Mouse (Mus musculus): ENCODE measurements around the gene Nr3c2. TPM values are rescaled to one million over a fixed set of nuclear protein-coding genes. Genes with fewer than 3 reads are reported as not detected.

Gene Nr3c2
- total RNA-seq, 1 experiment from 2014 or later, result 2.3 TPM

DNA sequence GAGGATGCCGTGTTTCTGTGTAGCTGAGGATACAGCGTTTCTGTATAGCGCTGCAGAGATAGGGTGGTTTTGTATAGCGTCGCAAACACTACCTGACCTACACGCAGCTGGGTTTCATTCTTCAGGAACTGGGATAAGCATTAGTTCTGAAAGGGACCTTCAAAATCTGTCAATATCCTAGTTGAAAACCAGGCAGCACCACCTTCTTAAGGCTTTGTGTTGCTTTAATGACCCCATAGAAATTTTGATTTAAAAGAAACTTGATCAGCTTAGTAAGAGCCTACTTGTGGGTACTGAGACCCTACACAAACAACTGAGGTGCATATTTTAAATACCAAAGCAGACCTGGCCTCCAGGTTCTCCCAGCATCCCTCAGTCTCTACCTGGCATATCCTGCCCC is 372.9 kb downstream of the Nr3c2 start:
- ATAC-seq (replicated peaks; ENCODE audit: insufficient number of reproducible peaks, low FRiP score, low TSS enrichment, poor library complexity, severe bottlenecking), result no peak

- no peak for ATAC-seq (replicated peaks; ENCODE audit: insufficient number of reproducible peaks, low FRiP score, low TSS enrichment, poor library complexity, severe bottlenecking)
Observed at GRCm38 (mm10) chr8:77275571-77275970, 376.3 kb downstream of the Nr3c2 start.

GRCm38 (mm10) chr8:77276827-77277226 is 377.6 kb downstream of the Nr3c2 start:
- no peak for ATAC-seq (replicated peaks; ENCODE audit: insufficient number of reproducible peaks, low FRiP score, low TSS enrichment, poor library complexity, severe bottlenecking)

- ATAC-seq (replicated peaks; ENCODE audit: insufficient number of reproducible peaks, low FRiP score, low TSS enrichment, poor library complexity, severe bottlenecking), result no peak
Observed at GRCm38 (mm10) chr8:77278246-77278645, 379.0 kb downstream of the Nr3c2 start.

GRCm38 (mm10) chr8:77279977-77280376 is 380.7 kb downstream of the Nr3c2 start:
- ATAC-seq (replicated peaks; ENCODE audit: insufficient number of reproducible peaks, low FRiP score, low TSS enrichment, poor library complexity, severe bottlenecking), result no peak

GRCm38 (mm10) chr8:77282605-77283236 is 383.5 kb downstream of the Nr3c2 start:
- ATAC-seq (replicated peaks; ENCODE audit: insufficient number of reproducible peaks, low FRiP score, low TSS enrichment, poor library complexity, severe bottlenecking), result no peak

DNA sequence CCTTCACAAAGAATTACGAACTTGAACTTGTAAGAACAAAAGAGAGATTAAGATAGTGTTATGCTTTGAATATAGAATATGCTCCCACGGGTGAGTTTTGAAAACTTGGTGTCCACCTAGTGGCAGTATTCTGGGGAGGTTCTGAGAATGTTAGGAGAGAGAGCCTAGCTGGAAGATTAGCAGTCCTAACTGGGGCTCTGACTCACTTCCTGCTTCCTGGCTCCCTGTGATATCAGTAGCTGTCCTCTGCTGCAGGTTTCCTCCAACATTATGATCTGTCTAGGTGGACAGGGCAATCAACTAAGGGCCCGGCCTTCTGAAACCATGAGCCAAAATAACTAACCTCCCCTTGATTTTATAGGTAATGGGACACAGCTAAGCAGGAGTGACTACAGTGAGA is 385.2 kb downstream of the Nr3c2 start:
- ATAC-seq (replicated peaks; ENCODE audit: insufficient number of reproducible peaks, low FRiP score, low TSS enrichment, poor library complexity, severe bottlenecking), result no peak

- no peak for ATAC-seq (replicated peaks; ENCODE audit: insufficient number of reproducible peaks, low FRiP score, low TSS enrichment, poor library complexity, severe bottlenecking)
Observed at GRCm38 (mm10) chr8:77288065-77288464, 388.8 kb downstream of the Nr3c2 start.

DNA sequence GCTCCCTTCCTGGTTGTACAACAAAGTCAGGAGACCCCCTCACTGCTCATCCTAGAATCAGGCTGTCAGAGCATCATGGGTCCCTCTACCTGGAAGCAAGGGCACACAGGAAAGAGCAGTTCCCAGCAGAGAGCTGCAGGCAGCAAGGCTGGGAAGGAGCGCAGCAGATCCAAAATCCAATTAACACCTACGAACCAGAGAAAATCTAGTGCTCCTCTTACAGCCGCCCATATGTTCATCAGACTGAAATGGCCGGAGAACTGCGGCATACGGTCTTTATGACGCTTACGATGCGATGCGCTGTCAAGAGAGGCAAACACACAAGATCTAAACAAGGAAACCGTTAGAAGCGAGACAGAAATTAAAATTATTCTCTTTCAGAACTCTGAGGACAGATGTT is 389.2 kb downstream of the Nr3c2 start:
- ATAC-seq (replicated peaks; ENCODE audit: insufficient number of reproducible peaks, low FRiP score, low TSS enrichment, poor library complexity, severe bottlenecking), result no peak

- ATAC-seq (replicated peaks; ENCODE audit: insufficient number of reproducible peaks, low FRiP score, low TSS enrichment, poor library complexity, severe bottlenecking), result no peak
Observed at GRCm38 (mm10) chr8:77292120-77292519, 392.9 kb downstream of the Nr3c2 start.

DNA sequence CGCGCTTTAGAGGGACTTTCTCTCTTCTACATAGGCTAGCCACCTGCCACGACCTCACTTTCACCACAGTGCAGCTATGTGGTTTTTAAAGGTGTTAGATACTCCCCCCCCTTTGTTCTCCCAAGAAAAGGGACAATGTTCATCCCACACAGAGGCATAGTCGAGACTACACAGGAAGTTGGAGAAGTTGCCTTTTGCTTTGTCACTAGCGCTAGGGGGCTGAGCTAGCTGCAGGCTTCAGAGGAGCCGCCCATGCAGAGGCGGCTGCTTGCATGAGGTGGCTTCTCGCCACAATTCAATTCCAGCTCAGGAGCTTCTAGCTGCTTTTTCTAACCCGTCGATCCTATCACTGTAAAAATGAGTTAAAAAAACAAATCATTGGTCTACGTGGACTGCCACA is 393.4 kb downstream of the Nr3c2 start:
- no peak for ATAC-seq (replicated peaks; ENCODE audit: insufficient number of reproducible peaks, low FRiP score, low TSS enrichment, poor library complexity, severe bottlenecking)

DNA sequence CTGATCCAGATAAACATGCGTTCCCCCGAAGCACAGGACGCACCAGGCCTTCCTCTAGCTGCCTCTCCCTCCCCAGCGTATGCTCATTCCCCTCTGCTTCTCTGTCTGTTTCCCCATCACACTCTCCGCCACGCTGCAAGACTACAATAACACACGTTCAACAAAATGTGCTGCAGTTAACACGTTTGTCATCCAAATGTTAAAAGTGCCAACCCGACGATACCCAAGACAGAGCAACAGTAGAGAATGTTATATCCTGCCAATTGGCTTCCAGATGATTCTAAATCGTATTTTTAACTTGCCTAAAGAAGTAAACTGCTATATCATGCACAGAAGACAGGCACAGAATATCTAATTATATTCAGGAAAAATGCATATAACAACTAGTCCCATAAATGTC is 395.4 kb downstream of the Nr3c2 start:
- no peak for ATAC-seq (replicated peaks; ENCODE audit: insufficient number of reproducible peaks, low FRiP score, low TSS enrichment, poor library complexity, severe bottlenecking)

Data from monocyte, adult 5-6 weeks (primary cell).